Mouse (Mus musculus) frontal cortex, postnatal 14 days (tissue): ENCODE measurements around the gene Mphosph9.
"Not testable (repeated sequence)": the region's sequence is repeated elsewhere in the genome, so short reads cannot be mapped to it uniquely, and the experiment has no call there.

ENCODE experiments used
- DNase-seq, 2 experiments: peaks; one replicate each; pipeline ENCODE4 v3.0.0; 2022; ENCODE audit warnings: low spot score in 2 of 2

The Mphosph9 gene

DNA sequence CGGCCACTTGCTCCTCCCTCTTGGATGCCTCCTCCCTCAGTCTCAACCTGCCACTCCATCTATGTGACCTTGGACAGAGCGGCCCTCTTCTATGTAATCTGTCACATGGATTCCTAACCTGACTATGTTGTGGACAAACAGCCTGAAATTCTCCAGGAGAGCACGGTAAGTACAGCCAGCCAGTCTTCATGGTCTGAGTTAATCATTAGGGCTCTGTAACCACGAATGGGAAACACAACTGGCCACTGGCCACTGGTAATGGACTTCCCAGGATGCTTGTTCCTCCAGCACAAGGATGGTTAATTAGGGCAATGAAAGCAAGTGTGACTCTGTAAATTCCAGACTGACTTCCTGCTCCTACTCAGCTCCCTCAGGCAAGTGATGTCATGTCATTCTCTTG lies 91.6 kb downstream of the Mphosph9 start:
- DNase-seq, result no peak

DNA sequence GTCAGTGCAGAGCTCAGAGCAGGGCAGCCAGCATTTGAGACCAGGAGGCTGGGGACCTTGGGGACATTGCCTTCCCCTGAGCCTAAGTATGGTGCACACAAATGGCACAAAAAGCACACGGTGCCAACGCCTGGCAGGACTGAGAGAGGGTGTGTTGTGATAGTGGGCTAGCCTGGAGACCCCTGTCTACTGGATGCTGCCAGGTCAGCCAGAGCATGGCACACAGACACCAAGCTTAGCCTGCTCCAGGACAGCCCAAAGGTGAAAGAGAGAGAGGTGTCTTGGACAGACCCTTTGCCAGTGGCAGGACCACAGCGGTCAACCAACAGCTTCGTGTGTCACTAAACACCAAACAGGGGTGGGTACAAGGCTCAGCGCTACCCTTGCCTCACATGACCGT lies 93.0 kb downstream of the Mphosph9 start:
- DNase-seq, result no peak

DNA sequence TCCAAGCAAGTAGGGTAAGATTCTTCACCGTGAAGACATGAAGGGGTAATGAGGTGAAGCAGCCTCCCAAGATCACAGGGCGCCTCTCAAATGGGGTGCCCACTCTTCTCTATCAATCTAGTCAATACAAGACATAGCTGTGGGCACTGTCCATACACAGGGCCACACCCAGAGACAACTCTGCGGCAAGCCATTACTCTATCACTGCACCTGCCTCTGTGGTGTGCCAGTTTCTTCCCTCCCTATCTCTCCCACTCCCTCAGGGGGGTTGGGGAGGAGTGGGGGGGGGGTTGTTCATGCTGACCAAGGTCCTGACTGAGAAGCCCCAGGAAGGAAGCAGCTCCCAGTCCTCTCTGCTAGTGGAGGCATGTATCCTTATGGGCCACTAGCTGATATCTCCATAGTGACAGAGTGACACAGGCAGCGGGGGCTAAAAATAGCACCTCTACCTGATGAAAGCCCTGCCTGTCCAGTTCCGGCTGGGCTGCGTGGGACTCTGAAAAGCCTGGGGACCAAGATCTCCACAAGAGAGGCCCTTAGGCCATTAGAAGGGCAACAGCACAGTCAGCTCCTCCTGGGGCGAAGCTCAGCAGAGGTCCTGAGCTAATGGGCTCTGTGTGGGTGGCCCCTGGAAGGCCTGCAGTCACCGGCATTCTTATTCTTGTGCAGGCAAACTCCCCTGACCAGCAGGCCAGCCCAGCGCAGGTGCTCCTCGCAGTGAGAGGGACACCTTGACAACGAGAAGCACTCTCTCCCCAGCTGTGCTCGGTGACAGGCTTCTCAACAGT lies 93.7 kb downstream of the Mphosph9 start:
- no peak for DNase-seq

DNA sequence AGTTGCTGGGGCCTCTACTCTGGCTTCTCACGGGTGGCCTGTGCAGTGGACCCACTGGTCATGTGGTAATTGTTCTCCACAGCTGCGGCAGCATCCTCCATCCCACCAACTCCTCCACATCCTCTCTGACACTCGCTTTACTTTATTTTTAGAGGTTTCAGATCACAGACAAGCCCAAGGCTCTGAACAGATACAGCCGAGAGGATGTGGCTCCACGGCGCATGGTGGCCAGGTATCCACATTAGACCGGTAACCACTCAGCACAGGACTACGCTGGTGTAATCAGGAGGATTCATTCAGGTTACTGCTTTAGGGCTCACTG lies 94.7 kb downstream of the Mphosph9 start:
- no peak for DNase-seq

DNA sequence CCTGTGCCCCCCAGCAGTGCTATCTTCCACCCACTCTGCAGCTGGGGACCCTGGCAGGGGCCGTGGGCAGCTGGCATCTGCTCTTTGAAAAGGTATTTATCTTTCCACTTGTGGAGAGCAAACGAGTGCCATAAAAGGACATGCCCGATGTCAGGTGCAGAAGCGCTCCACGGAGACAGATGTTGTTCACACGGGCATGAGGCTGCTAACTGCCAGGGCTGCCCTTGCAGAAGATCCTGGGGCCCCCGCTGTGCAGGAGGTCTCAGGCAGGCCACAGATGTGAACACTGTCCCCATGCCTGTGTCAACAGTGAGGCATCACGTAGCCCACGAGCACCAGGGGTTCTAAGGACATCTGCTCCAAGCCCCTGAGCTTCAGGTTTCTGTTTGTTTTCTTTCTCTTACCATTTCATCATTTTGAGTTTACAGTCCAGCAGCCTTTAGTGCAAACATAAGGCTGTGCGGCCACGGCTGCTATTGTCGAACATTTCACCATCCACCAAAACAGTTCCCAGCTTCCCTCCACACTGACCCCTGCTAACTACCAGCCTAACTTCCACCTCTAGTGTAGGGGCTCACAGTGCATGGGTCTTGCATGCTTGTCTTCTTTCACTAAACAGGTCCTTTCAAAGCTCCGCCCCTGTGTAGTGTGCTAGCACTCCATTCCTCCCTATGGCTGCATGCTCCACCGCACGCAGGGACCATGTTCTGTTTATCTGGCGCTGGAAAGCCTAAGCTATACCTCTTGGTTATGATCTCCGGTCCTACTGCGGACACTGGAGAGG lies 95.2 kb downstream of the Mphosph9 start:
- DNase-seq, result no peak

DNA sequence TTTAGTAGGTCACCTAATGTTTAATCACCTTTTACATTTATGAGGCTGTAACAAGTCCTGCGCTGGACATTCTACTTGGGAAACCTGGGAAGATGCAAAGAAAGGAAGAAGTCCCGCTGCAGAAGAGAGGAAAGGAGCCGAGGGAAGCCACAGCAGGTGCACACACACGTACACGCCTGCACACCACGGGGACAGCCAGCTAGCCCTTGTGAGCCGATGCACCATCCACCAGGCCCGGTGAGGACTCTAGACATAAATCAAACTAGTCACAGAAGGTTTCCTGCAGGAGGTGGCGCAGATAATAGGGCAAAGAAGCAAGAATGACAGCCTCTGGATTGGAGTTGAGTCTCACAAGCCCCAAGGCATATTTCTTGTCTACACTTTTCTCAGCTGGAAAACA lies 97.3 kb downstream of the Mphosph9 start:
- DNase-seq, result no peak

DNA sequence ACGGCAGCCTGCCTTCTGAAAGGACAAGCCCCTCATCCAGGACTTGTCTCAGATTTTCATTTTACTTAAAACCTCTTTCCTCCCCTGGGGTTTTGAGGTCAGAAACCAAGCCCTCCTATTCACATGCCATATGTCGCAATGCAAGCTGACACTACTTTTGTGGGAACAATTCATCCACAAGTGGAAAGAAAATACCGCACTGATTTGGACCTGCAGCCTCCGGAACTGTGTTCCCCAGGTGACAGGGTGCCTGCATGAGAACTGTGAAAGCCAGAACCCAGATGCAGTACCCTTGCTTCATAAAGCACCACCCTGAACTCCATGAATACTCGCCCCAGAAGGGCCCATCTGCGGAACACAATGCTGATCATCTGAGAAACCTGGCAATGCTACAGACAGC lies 100.6 kb downstream of the Mphosph9 start:
- DNase-seq, result no peak

DNA sequence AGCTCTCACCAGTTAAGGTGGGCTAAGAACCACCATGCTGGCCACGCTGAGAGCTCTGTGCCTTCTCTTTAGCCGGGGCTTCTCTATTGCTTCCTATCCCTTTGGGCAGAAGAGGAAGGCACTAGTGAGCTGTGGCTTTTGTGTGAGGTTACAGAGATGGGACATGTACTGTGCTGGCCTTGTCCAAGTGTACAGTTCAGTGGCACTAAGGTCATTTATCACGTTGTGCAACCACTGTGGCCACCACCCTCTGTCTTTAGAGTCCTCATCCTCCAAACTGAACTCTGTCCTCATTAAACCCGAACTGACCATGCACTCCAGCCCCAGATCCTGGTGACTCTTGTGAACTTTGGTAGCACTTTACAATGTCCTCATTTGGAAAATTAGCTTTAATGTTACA lies 101.3 kb downstream of the Mphosph9 start:
- no peak for DNase-seq

DNA sequence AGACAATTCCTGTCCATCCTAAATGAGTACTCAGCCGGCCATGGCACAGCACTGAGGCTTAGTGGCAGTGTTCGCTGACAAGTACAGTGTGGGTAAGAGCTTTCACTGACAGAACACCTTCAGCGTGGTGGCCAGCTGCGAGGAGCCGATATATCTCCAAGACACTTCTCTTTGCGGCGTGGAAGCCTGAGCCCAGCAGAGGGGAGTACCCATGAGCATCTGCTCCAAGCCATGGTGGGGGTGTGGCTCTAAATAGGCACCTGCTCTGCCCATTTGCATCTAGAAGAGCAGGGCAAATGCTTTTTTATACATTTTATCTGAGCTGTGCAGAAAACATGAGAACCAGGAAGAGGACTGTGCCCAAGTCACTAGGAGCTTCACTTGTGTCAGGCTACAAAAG lies 101.9 kb downstream of the Mphosph9 start:
- no peak for DNase-seq

DNA sequence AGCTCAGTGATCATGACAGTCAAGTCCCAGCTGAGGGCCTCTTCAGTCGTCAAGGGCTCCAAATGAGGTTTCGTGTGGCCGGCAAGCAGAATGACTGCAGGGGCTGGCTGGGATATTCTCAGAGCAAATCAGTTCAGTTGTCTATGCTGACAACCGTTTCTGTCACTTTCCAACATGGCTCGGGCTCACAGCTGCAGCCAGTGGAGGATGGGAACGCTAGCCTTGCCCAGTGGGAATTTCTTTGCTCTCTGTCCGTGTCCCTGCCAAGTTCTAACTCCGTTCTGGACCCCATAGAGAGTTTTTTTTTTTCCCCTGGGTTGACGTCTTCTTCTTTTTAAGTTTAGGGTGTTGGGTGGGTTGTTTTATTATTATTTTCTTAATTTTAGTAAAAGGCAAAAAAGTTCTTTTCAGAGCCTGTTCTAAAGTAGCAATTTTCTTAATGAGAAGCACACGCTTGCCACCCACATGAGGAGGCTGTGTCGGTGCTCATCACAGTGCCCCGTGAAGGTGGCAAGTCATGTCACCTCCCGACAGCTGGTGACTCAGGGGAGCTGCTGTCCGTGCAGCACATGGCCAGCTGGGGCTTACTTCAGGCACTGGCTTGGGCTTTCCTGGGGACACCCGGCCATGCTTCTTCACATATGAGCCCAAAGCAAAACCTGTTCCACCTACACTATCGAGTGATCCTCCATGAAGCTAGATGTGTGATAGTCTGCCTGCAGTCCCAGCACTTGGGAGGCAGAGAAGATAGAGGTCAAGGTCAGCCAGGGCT lies 103.3 kb downstream of the Mphosph9 start:
- no peak for DNase-seq

DNA sequence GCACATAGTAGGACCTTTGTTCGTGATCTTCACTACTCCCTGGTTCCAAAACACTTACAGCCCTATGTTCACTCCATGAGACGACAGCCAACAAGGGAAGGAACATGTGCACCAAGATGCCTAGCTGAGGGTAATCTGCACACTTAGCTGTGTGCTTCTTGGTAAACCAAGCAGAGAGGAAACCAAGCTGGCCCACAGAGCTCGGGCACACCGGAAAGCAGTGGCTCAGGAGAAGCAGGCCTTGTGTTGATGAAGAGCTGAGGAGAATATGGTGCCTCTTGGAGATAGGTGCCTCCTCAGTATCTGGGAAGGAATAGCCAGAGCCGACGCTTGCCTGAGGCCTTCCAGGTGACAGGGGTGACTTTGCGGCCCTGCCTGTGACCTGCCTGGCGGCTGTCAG lies 104.2 kb downstream of the Mphosph9 start:
- no peak for DNase-seq

DNA sequence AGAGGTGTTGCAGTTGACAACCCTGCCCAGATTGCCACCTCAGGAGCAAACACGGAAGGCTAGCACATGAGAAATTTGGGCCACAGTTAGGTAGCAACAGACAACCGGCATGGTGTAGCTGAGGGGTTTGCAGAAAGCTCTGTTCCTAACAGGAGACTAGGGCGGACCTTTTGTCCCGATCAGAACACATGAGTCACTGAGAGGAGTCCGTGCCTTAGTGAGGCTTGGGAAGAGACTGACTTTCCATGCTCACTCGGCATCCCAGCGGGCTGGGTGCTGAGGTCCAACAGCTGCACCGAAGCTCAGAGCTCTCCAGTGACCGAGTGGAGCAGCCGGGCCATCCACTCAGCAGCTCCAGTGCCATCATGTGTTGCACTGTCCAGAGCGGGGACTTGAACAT lies 105.1 kb downstream of the Mphosph9 start:
- no peak for DNase-seq

DNA sequence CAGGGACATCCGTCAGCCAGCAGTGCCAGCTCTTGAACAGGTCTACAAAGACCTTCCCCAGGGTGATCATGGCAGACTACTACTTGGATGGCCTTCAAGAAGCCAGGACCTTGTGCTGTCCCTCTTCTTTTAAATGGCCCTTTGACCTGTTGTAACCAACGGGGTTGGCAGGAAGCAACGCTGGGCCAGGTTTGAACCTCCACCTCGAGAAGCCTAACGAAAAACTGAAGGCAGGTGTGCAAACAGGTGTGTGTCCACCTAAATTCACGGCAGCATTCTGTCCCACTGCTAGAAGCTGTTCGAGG lies 106.1 kb downstream of the Mphosph9 start:
- DNase-seq, result no peak

DNA sequence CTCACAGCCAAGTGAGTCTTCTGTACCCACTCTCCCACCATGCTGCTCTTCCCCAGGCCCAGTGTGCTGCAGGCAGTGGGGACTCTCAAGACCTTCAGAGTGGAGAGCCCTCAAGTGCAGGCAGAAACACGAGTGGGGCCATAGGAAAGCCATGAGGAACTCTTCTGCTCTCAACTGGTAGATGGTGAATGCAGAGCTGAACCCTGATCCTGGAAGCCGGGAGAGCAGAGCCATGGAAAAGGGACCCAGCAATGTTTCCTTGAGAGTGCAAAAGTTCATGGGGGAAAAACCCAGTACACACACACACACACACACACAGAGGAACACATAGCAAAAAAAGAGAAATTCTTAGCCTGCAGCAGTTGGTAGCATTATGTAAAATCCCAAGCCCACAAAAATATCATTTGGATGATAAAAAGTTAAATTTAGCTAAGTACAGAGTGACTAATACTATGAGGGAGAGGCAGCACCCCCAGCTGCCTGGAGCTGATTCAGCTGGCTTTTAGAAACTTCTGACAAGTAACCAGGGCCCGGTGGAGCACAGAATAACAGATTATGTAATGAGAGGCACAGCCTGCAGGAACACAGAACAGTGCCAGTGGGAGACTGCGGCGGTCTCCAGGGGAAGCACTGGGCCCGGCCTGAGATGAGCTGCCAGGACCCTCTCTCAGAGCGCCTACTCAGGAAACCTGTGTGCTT lies 106.6 kb downstream of the Mphosph9 start:
- peak; percentile 71 to 85 for DNase-seq

DNA sequence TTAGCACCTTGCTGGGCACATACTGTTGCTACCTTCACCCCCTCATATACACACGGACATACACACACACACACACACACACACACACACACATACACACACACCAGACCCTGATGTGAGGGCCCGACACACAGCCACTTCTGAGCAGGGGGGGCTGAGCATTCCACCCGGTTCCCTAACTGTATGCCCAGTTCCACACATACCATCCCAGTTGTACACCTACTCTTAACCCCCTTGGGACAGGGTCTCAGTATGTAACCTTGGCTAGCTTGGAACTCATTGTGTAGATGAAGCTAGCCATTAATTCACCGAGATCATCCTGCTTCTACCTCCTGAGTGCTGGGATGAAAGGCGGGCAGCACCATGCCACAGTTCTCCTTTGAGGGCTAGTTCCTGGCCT lies 107.2 kb downstream of the Mphosph9 start:
- no peak for DNase-seq

DNA sequence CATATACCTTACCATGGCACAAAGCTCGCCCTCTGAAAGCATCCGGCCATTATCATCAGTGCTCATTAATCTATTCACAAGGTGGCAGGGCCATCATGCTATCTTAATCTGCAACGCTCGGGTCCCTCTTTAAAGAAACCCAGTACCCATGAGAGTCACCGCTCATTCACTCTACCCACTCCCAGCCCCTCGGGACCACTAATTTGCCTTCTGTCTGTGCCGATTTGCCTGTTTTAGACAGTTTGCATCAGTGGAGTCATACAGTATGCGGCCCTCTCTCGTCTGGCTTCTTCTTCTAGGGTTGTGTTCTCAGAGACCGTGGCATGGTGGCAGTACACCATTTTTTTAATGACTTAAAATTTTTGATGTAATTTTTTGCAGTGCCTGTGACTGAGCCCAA lies 108.3 kb downstream of the Mphosph9 start:
- DNase-seq, result no peak

DNA sequence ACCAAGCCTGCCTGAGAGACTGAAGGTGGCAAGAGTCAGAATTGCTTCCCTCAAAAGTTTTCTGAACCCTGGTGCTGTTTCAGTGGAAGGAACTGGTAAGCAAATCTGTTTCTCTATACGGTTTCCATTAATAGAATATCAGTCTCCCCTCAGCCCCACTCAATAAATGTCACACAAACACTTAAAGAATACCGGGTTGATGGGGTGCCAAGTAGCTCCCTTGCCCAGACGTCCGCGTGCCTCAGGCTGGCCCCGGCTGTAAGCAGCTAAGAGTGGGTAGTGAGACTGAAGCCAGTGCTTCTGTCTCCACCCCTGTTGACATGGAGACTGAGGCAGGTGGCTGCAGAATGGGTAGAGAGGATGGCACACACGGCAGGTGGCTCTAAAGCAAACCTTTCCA lies 108.8 kb downstream of the Mphosph9 start:
- no peak for DNase-seq

DNA sequence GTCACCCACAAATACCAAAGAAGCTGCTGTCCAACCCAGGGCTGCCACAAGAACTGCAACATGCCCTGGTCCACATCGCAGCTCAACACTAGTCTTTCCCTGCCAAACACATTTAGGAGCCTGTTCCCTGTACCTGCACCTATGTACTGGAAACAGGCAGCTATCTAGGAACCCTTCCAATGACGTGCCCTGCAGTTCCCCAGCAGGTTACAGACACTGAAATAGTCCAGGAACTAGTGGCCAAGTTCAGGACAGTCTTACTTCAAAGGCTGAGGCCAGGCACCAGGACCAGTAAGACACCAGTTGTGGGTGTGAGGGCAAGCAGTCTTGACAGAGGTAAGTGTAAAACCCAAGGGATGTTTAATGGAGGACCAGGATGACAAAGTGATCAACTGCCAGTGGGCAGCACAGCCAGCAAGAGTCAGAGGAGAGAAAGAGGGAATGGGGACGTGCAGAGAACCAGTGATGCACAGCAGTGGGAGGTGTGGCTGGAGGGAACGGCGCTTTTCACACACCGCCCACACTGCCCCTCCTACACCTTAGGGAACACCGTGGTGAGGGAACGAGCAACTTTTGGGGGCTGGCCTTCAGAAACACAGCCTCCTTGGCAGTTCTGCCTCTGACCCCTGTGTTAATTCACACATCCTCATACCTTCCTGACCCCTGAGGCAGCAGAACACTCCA lies 110.1 kb downstream of the Mphosph9 start:
- peak in 1 of 2 experiments; percentile 55 for DNase-seq

DNA sequence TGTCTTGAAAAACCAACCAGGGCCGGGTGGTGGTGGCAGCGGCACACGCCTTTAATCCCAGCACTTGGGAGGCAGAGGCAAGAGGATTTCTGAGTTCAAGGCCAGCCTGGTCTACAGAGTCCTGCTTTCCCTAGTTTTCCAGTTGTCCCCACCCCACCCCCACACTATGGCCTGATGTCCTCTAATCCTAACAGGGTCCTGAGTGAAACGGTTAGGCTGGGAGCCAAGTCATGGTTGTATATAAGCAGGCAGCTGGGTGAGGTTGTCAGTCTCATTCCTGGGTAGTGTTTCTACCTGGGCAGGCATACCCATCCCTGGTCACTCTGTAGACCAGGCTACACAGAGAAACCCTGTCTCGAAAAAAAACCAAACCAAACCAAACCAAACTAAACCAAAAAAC lies 110.7 kb downstream of the Mphosph9 start:
- DNase-seq, result not testable (repeated sequence)

DNA sequence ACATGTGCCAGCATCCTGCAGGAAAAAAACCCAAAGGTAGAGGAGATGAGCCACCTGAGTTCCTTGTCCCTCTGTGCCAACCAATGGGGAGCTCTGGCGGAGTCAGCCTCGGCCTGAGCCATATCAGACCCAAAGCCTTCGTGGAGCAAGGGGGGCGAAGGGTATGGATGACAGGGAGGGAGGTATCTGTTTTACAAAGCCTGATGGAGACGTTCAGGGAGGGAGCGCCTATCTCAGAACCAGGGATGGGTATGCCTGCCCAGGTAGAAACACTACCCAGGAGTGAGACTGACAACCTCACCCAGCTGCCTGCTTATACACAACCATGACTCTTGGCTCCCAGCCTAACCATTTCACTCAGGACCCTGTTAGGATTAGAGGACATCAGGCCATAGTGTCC lies 111.4 kb downstream of the Mphosph9 start:
- no peak for DNase-seq

DNA sequence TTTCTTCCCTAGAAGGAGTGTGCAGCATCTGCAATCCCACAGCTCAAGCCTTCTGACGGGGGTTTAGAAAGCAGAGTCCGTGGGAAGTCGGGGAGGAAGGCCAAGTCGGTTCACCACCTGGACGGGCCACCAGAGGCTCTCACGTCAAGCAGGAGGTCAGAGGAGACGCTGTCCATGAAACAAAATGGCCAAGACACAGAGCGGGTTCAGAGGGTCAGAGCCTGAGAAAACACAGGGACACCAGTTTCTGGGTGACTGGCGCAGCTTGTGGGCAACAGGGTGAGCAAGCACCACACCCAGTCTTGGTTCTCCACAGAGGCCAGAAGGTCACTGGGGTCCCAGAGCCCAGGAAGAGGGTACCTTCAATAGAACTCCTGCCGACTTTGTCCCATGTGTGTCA lies 112.1 kb downstream of the Mphosph9 start:
- DNase-seq, result no peak
